ENCODE assay signal across 9 mouse cellular contexts in the genomic region with DNA sequence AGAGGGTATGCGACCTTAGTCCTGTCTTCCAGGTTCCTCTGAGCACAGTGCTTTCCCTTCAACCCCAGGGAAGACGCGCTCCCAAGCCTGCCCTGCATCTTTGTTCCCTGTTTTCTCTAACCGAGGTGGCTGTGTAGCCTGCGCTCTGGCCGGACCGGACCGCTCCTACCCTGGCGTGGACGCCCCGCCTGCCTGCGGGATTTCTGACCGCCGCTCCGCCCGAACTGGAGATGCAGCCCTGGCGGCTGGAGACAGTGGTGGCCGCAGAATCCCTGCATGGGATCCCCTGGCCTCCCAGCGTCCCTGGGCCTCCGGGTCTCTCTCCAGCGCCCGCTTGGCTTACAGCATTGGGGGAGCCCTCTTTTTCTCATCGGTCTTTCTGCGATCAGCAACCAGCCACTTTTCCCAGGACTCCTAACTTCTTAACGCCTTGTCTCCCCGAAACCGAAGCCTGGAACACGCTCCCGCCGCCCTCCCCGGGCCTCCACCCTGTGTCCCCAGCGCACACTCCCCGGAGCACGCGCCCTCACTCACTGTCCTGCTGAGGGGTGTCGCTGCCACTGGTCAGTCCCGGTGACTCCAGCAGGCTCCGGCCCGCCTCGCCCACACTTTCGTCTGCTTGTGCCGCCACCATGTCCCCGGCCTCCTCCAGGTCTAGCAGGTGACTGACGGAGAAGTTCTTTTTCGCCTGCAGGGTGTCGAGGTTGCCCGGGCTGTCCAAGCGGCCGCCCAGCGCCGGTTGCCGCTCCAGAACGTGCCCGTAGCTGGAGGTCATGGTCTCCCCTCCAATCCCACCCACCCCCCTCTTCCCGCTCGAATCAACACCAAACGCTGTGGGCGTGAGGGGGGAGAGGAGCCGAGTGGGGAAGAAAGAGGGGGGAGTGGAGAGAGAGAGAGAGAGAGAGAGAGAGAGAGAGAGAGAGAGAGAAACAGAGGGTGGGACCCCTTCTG. TPM values are rescaled to one million over a fixed set of nuclear protein-coding genes. Genes with fewer than 3 reads are reported as not detected.
DNase-seq lines count a peak whose midpoint lies in the region; ATAC-seq and TF ChIP-seq lines count a peak whose summit lies in the region.
"Had no signal": no experiment of that assay in that cellular context is flagged by ENCODE, and none has a peak within 500 bp of the region (broad histone marks: within the 10 kb centered on the region; RNA-seq: fewer than 3 reads in every experiment).

No protein-coding gene starts in this region.

- peak overlapping the region; percentile 64 for H3K4me3 ChIP-seq in heart, adult 2 months

- H3K79me2 ChIP-seq in heart, adult 2 months (replicated peaks; ENCODE audit: control insufficient read depth, insufficient read depth, low read length), result no peaks in the 10 kb centered on the region; the same call in 1 of the 2 replicates

- intact Hi-C loops in heart, adult 2 months (cut with DNase I), result loop anchor here (2.0 to 5.0 kb wide), 4 partner anchors 45 to 161 kb away; a partner anchor contains a TSS

- no peak for ATAC-seq in erythroid progenitor cell, adult 5-6 weeks (replicated peaks; ENCODE audit: low FRiP score, poor library complexity, severe bottlenecking)
- ATAC-seq: Patski had no signal

- TF ChIP-seq POLR2A in heart, adult 2 months (IDR thresholded peaks at IDR 0.05; ENCODE audit: insufficient read depth, low read depth, low read length), result peak; percentile 32; the same call in 1 of the 2 replicates

- H3K27ac ChIP-seq in heart, adult 2 months, result peak overlapping the region; percentile 87

- WGBS in heart, adult 2 months, result 1% methylated on average over 59 of the region's 59 CpGs

- H3K27me3 ChIP-seq in heart, adult 2 months (ENCODE audit: control insufficient read depth, insufficient read depth, low read length), result peaks cover 2% of the 10 kb centered on the region; the same call in 1 of the 2 replicates

- H3K4me1 ChIP-seq in heart, adult 2 months (ENCODE audit: control insufficient read depth, insufficient read depth, low read length), result no peaks in the 10 kb centered on the region

- TF ChIP-seq CTCF in heart, adult 2 months (IDR thresholded peaks at IDR 0.05), result peak; percentile 42

- H3K9ac ChIP-seq in heart, adult 2 months (ENCODE audit: low read depth, low read length), result peak overlapping the region; percentile 83

- no peaks in the 10 kb centered on the region for H3K36me3 ChIP-seq in heart, adult 2 months (ENCODE audit: control insufficient read depth, insufficient read depth, low read length)

- DNase-seq in layer of hippocampus, postnatal 10 days (ENCODE audit: low spot score in 2 of 2), result peak; percentile 36 to 45
- DNase-seq in layer of hippocampus, adult 9-10 months (ENCODE audit: low spot score), result no peak
- peak; percentile 66 for DNase-seq in embryo, embryonic 10.5 days (ENCODE audit: low spot score)
- DNase-seq in heart, adult 2 months, result peak; percentile 77 to 80
- DNase-seq in kidney, adult 9 months, result peak; percentile 7
- DNase-seq in lung, postnatal 14 days, result peak; percentile 42
- DNase-seq in right cerebral cortex, postnatal 25 days, result peak; percentile 22

- no peak for TF ChIP-seq EP300 in heart, adult 2 months (IDR thresholded peaks at IDR 0.05; ENCODE audit: insufficient read depth, low read depth, low read length)

RNA-seq across cellular contexts. Expression of a gene that starts 1.4 kb away (rescaled TPM):
- 1 to 10 TPM; 8.1 to 8.8 TPM for total RNA-seq in layer of hippocampus, postnatal 10 days (2021)
- total RNA-seq in heart, adult 2 months (2021), result 10 to 100 TPM; 28.1 to 29.5 TPM
- 15.0 and 28.6 TPM in 2 replicates for polyA plus RNA-seq in heart, adult 2 months (2012; rRNA removed)
- 0.42 TPM in 1 of 2 replicates, not detected in the other for total RNA-seq in erythroid progenitor cell, adult 5-6 weeks (2015; ENCODE audit: low replicate concordance)
- 0.51 TPM in 1 of 2 replicates, not detected in the other for total RNA-seq in erythroid progenitor cell, adult 5-6 weeks (2017; ENCODE audit: low replicate concordance)

Comparison
In these comparisons a context has a peak if more than half of its experiments do, and no peak if none do; other contexts are left out.
1. RNA of a gene that starts 1.4 kb away (total RNA-seq): 28.1 to 29.5 TPM in heart, adult 2 months and 8.1 to 8.8 TPM in layer of hippocampus, postnatal 10 days; 0.42 to 0.51 TPM in erythroid progenitor cell, adult 5-6 weeks; every median in the first group is over 4 times any median in the second.